Mouse (Mus musculus): ENCODE measurements around the gene Thsd7b. TPM values are rescaled to one million over a fixed set of nuclear protein-coding genes. Genes with fewer than 3 reads are reported as not detected.

Thsd7b gene
- polyA plus RNA-seq, 1 experiment from 2014 or later, result 0.54 TPM

DNA sequence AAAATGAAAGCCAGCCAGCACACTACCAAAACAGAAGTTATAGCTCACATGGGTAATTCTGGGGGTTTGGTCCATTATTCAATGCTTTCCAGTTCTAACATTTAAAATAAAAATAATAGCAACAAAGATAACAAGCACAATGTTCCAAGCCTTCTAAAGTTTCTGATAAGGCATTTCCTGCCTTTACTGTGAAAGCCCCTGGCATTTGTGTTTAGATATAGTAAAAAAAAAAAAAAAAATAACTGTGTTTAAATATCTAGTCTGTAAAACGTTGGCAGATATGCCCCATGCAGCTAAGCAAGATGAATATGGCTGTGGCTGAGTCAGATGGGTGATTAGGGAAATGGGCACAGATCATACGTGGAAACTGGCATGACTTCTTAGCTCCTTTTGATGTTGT lies 491.6 kb downstream of the Thsd7b start:
- ATAC-seq (ENCODE audit: insufficient read depth), result no peak
- no peak for DNase-seq
- no peaks in the 10 kb centered on the region for H3K36me3 ChIP-seq (ENCODE audit: insufficient read depth)
- no peak overlapping the region for H3K9ac ChIP-seq
- H3K4me3 ChIP-seq (ENCODE audit: low read depth, low read length), result no peak overlapping the region
- H3K4me1 ChIP-seq (ENCODE audit: insufficient read depth), result no peaks in the 10 kb centered on the region
- H3K27ac ChIP-seq (ENCODE audit: low read depth), result no peak overlapping the region
- no peak overlapping the region for H3K4me2 ChIP-seq
- H3K9me3 ChIP-seq (ENCODE audit: low read depth, low read length), result no peaks in the 10 kb centered on the region
- no peak for TF ChIP-seq CTCF (IDR thresholded peaks at IDR 0.05; ENCODE audit: low read depth)
- WGBS, result 26% methylated on average over 2 of the region's 2 CpGs
- no peaks in the 10 kb centered on the region for H3K27me3 ChIP-seq (ENCODE audit: insufficient read depth, low read length)

GRCm38 (mm10) chr1:129777055-129777454 lies 504.0 kb downstream of the Thsd7b start:
- H3K9ac ChIP-seq, result no peak overlapping the region
- ATAC-seq (ENCODE audit: insufficient read depth), result no peak
- no peak for TF ChIP-seq CTCF (IDR thresholded peaks at IDR 0.05; ENCODE audit: low read depth)
- no peaks in the 10 kb centered on the region for H3K9me3 ChIP-seq (ENCODE audit: low read depth, low read length)
- H3K36me3 ChIP-seq (ENCODE audit: insufficient read depth), result no peaks in the 10 kb centered on the region
- H3K27ac ChIP-seq (ENCODE audit: low read depth), result no peak overlapping the region
- no peak overlapping the region for H3K4me2 ChIP-seq
- no peaks in the 10 kb centered on the region for H3K4me1 ChIP-seq (ENCODE audit: insufficient read depth)
- no peak for DNase-seq
- 62% methylated on average over 5 of the region's 5 CpGs for WGBS
- no peak overlapping the region for H3K4me3 ChIP-seq (ENCODE audit: low read depth, low read length)
- H3K27me3 ChIP-seq (ENCODE audit: insufficient read depth, low read length), result no peaks in the 10 kb centered on the region

GRCm38 (mm10) chr1:129779506-129779905 lies 506.4 kb downstream of the Thsd7b start:
- WGBS, result 45% methylated on average over 4 of the region's 4 CpGs
- no peak overlapping the region for H3K4me2 ChIP-seq
- H3K36me3 ChIP-seq (ENCODE audit: insufficient read depth), result no peaks in the 10 kb centered on the region
- no peak overlapping the region for H3K27ac ChIP-seq (ENCODE audit: low read depth)
- TF ChIP-seq CTCF (IDR thresholded peaks at IDR 0.05; ENCODE audit: low read depth), result no peak
- H3K4me3 ChIP-seq (ENCODE audit: low read depth, low read length), result no peak overlapping the region
- DNase-seq, result no peak
- no peaks in the 10 kb centered on the region for H3K9me3 ChIP-seq (ENCODE audit: low read depth, low read length)
- no peak for ATAC-seq (ENCODE audit: insufficient read depth)
- H3K4me1 ChIP-seq (ENCODE audit: insufficient read depth), result no peaks in the 10 kb centered on the region
- H3K27me3 ChIP-seq (ENCODE audit: insufficient read depth, low read length), result no peaks in the 10 kb centered on the region
- H3K9ac ChIP-seq, result no peak overlapping the region

DNA sequence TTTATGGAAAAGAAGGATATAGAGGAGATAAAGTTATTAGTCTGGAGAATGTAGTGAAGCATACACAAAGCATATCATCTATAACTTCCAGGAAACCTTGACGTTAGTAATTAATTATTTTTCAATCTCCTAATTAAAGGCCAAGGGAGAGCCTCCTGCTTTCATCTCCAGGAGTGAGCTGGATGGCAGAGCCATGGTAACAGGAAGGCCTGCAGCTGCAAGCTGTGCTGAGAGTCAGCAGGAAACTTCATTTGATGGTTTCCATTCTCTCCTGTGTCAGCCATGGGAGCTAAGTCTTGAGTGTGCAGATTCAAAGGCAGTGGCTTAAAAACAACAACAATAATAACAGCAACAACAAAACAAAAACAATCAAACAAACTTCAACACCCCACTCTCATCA lies 507.5 kb downstream of the Thsd7b start:
- Histone ChIP-seq H3K4me3 (ENCODE audit: low read depth, low read length) (no peak overlapping the region), H3K27me3 (ENCODE audit: insufficient read depth, low read length) (no peaks in the 10 kb centered on the region), H3K9ac (no peak overlapping the region), H3K27ac (ENCODE audit: low read depth) (no peak overlapping the region), H3K36me3 (ENCODE audit: insufficient read depth) (no peaks in the 10 kb centered on the region), H3K4me1 (ENCODE audit: insufficient read depth) (no peaks in the 10 kb centered on the region), H3K4me2 (no peak overlapping the region), H3K9me3 (ENCODE audit: low read depth, low read length) (no peaks in the 10 kb centered on the region)
- WGBS, result 44% methylated on average over 1 of the region's 1 CpGs
- TF ChIP-seq CTCF (IDR thresholded peaks at IDR 0.05; ENCODE audit: low read depth), result no peak
- DNase-seq (no peak), ATAC-seq (ENCODE audit: insufficient read depth) (no peak)

DNA sequence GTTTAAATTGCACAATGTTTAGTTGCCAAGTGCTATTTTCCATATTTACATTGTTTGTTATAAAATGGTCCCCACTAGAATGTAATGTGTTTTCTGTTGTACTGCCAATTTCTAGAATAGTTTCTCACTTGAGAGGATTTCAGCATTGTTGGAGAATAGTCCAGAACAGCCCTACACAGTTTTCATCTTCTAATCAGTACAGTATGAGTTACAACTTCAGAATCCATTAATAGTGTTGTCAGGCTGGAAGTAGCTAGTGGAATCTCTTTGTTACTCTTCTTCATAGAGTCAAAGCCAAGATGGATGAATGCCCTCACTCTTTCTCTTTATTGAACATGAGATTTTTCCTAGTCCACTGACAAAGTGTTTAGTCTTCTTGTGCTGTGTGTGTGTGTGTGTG lies 525.4 kb downstream of the Thsd7b start:
- H3K9ac ChIP-seq, result no peak overlapping the region
- H3K4me1 ChIP-seq (ENCODE audit: insufficient read depth), result no peaks in the 10 kb centered on the region
- H3K4me3 ChIP-seq (ENCODE audit: low read depth, low read length), result no peak overlapping the region
- H3K36me3 ChIP-seq (ENCODE audit: insufficient read depth), result no peaks in the 10 kb centered on the region
- no peak overlapping the region for H3K27ac ChIP-seq (ENCODE audit: low read depth)
- no peak for TF ChIP-seq CTCF (IDR thresholded peaks at IDR 0.05; ENCODE audit: low read depth)
- DNase-seq (peak; percentile 6), ATAC-seq (ENCODE audit: insufficient read depth) (no peak)
- no peaks in the 10 kb centered on the region for H3K27me3 ChIP-seq (ENCODE audit: insufficient read depth, low read length)
- H3K9me3 ChIP-seq (ENCODE audit: low read depth, low read length), result no peaks in the 10 kb centered on the region
- H3K4me2 ChIP-seq, result no peak overlapping the region

DNA sequence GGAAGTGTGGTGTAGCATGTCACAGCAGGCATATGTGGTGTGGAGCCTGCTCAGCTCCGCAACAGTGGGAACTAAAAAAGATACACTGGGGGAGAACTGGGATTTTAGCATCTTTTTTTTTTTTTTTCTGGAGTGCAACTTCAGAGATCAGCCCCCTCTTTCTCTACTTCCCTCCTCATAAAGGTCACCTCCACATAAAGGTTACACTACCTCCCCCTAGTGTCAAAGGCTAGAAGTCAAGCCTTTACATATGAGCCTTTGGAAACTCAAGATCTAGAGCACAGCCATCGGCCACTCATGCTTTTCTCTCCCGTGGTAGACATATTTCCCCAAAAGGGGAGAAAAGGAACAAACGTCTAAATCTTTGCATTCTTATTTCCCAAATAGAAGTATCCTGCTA lies 553.8 kb downstream of the Thsd7b start:
- Histone ChIP-seq H3K27me3 (ENCODE audit: insufficient read depth, low read length) (no peaks in the 10 kb centered on the region), H3K4me1 (ENCODE audit: insufficient read depth) (no peaks in the 10 kb centered on the region), H3K9ac (no peak overlapping the region), H3K36me3 (ENCODE audit: insufficient read depth) (no peaks in the 10 kb centered on the region), H3K9me3 (ENCODE audit: low read depth, low read length) (no peaks in the 10 kb centered on the region), H3K4me2 (no peak overlapping the region), H3K4me3 (ENCODE audit: low read depth, low read length) (no peak overlapping the region), H3K27ac (ENCODE audit: low read depth) (no peak overlapping the region)
- 75% methylated on average over 4 of the region's 4 CpGs for WGBS
- DNase-seq (no peak), ATAC-seq (ENCODE audit: insufficient read depth) (no peak)
- TF ChIP-seq CTCF (IDR thresholded peaks at IDR 0.05; ENCODE audit: low read depth), result peak; percentile 20; the same call in 1 of the 2 replicates

DNA sequence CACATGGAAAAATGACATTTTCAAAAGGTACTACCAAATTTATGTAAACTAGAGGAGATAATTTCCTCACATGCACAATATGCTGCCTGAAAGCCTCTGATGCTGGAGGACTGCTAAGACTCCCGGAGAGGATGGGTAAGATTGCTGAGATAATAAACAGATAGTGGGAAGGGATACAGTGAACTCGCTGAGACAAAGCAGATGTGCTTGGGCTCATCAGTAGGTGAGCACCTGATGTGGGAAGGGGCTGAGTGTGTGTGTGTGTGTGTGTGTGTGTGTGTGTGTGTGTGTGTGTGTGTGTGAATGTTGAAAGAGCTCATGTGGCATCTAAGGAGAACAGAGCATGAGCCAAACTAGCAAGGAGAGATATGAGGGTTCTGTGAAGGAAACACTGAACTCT lies 564.2 kb downstream of the Thsd7b start:
- Histone ChIP-seq H3K36me3 (ENCODE audit: insufficient read depth) (no peaks in the 10 kb centered on the region), H3K27ac (ENCODE audit: low read depth) (no peak overlapping the region), H3K9me3 (ENCODE audit: low read depth, low read length) (no peaks in the 10 kb centered on the region), H3K9ac (no peak overlapping the region), H3K4me3 (ENCODE audit: low read depth, low read length) (no peak overlapping the region), H3K4me2 (no peak overlapping the region), H3K4me1 (ENCODE audit: insufficient read depth) (no peaks in the 10 kb centered on the region), H3K27me3 (ENCODE audit: insufficient read depth, low read length) (no peaks in the 10 kb centered on the region)
- ATAC-seq (ENCODE audit: insufficient read depth) (no peak; the same call in 1 of the 2 replicates), DNase-seq (no peak)
- no peak for TF ChIP-seq CTCF (IDR thresholded peaks at IDR 0.05; ENCODE audit: low read depth)
- 28% methylated on average over 2 of the region's 2 CpGs for WGBS

GRCm38 (mm10) chr1:129837776-129838175 lies 564.7 kb downstream of the Thsd7b start:
- 27% methylated on average over 3 of the region's 3 CpGs for WGBS
- Histone ChIP-seq H3K9me3 (ENCODE audit: low read depth, low read length) (no peaks in the 10 kb centered on the region), H3K27me3 (ENCODE audit: insufficient read depth, low read length) (no peaks in the 10 kb centered on the region), H3K9ac (no peak overlapping the region), H3K4me2 (no peak overlapping the region), H3K4me1 (ENCODE audit: insufficient read depth) (no peaks in the 10 kb centered on the region), H3K36me3 (ENCODE audit: insufficient read depth) (no peaks in the 10 kb centered on the region), H3K4me3 (ENCODE audit: low read depth, low read length) (no peak overlapping the region), H3K27ac (ENCODE audit: low read depth) (no peak overlapping the region)
- TF ChIP-seq CTCF (IDR thresholded peaks at IDR 0.05; ENCODE audit: low read depth), result no peak
- DNase-seq (peak; percentile 78), ATAC-seq (ENCODE audit: insufficient read depth) (peak; percentile 97)
